Mouse (Mus musculus): Measurements from ENCODE around the gene Capn10.

Capn10 gene

DNA sequence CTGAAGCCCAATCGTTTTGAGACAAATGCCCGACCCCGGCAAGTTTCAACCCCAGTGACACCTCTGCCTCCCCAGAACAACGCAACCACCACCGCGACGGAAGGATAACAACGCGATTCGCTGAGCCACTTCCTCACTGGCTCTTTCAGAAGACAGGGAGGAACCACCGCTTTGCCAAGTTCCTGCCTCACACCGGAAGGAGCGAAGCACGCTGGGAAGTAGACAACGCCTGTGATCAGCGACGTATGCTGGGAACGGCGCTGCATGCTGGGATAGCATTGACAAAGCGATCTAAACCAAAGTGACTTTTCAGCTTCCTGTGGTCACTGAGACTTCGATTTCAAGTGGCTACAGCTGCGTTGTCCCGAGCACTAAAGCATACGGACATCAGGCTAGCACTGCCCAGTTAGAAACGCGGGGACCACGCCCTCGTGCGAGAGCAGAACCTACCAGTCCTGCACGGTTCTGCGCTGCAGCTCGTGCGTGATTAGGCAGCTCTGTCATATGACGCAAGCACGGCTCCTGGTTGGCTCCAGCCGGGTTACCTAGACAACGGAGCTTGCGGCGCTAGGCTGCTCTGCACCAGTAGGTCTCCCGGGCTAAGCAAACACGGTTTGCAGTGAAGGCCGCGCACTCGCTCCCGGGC, at the start of gene Capn10:
Gene Capn10, plus strand, starts transcription at position 195 of the 646 bp plus-strand sequence.
- peak; percentile 94 for DNase-seq

DNA sequence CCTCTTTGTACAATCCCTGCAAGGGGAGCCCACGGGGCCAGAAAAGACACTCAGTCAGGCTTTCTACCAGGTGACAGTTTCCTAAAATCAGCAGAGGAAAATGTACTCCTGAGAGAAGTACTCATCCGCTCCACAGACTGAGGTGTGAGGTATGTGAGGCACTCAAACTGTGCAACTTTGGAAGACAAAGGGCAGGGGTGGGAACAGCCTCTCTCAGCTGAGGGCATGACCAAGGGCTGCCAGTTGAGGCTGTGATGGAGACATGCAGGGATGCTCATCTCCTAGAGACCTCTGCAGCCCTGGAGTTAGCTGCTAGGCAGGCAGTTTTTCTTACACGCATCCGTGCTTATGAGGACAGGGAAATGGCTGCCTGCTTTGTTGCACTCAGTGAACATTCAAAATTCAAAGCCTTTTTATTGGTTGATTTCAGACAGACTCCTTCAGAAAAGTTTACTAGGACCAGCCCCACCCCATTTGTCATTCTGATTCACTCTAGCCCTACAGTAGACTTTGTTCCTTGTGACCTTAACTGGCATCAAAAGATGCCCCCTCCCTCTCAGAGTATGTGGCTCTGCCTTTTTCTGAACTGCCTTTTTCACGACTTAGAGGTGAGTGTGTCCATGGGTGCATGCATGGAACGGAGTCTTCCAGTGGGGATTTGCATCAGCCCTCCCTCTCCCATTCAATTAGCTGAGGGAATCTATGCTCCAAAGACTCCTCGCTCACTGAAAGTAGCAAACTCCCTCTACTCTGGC, 45.1 kb upstream of the Capn10 start:
- no peak for DNase-seq

DNA sequence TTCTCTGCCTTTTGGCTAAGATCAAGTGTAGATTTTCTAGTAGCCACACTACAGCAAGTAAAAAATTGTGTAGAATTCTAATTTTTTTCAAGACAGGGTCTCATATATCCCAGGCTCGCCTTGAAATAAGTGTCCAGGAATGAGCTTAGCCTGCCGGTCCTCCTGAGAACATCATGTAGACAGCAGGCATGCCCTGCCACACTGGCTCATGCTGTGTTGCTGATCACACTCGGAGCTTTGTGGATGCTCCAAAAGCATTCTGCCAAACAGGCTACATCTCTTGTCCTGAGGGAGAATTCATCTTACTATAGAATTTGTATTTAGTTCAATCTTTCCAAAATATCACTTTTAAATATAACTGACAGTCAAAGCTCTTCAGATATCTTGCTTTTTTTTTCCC, 41.4 kb upstream of the Capn10 start:
- DNase-seq: no peak

DNA sequence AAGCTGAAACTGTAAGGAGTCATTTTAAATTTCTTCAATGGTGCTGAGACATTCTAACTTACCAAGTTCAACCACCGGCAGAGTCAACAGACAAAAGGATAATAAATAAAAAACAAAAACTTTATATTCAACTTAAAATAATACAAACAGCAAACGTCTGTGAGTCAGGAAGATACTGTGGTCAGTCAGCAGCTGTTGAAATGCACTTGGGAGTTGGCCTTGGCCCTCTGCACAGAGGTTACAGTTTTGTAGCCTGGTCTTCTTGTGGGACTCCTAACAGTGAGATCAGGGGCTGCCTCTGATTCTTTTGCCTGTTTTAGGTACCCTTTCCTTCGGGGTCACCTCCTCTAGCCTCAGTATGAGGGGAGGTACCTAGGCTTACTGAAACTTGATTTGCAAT, 40.3 kb upstream of the Capn10 start:
- DNase-seq: no peak

DNA sequence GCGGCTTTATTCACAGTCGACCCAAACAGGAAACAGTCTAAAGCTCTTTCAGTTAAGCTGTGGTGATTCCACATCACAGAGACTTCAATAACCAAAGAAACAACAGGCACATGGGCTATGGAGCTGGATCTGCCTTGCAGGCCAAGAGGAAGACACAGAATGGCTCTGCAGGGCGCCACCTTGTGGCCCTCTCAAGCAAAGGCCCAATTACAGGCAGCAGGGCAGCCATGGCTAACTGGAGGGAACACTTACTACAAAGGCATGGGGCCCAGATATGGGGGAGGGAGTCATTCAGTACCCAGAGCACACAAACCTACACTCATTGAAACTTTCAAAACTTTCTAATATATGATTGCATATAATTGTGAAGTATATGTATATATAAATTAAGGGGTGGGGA, 39.1 kb upstream of the Capn10 start:
- DNase-seq: peak; percentile 69

DNA sequence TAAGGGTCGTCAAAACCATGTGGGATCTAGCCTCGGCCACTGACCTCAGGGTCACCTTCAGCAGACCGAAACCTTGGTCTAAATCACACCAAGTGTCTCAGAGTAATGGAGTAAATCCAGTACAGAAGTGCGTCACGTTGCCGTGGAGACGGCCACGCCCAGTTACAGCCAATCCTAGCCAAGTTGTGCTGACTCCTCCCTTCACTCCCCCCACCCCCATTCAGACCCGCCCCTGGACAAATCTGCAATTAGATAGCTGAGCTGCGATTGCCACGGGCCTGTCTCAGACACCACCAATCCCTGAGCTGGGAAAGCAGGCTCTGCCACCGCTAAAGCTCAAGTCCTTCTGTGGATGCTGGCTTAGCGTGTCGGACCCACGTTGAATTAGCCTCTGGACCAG, 31.4 kb upstream of the Capn10 start, which contains the start of gene Ankmy1:
Gene Ankmy1, minus strand, starts transcription at position 121 of the 400 bp plus-strand sequence.
- peak; percentile 71 for DNase-seq

DNA sequence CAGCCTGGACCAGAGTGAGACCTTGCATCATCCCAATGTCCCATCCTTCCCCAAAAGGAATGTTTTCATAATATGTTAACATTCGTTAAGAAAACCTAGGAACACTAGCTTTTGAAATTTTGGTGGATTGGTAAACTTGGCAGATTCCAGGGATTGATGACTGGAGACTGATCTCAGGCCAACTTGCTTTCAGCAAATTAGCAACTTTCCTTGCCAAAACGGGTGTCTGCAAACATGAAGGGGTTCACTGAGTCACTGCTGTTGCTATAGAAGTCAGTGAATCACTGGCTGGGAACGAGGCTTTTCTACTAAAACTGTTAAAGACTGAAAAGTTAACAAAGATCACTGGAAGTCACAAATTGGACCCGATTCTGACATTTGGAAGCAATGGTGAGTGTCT, 30.5 kb upstream of the Capn10 start:
- no peak for DNase-seq

DNA sequence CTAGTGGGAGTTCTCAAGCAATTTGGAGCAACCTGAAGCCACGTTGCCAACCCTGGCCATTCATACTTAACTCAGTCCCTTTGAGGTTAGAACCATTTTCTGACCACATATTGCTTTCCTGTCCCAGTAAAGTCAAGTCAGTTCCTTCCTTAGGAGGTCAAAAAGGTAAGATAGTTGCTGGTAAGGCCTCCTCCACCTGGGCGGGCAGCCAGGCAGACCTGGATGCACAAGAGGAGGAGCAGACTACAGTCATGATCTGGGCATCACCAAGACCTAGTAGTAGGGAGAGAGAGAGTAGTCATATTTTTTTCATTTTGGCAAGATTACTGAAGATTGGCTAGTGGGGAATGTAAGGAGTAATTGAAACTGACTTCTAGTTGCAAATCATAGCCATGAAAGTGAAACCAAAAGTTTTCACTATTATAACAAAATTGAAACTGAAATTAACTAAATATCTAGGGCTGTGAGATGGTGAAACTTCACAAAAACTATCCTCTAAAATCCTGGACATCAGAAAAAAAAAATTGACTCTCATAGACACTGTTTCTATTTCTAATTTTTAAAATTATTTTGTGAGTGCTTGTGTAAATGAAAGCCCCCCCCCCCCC, 28.4 kb upstream of the Capn10 start:
- DNase-seq: no peak

DNA sequence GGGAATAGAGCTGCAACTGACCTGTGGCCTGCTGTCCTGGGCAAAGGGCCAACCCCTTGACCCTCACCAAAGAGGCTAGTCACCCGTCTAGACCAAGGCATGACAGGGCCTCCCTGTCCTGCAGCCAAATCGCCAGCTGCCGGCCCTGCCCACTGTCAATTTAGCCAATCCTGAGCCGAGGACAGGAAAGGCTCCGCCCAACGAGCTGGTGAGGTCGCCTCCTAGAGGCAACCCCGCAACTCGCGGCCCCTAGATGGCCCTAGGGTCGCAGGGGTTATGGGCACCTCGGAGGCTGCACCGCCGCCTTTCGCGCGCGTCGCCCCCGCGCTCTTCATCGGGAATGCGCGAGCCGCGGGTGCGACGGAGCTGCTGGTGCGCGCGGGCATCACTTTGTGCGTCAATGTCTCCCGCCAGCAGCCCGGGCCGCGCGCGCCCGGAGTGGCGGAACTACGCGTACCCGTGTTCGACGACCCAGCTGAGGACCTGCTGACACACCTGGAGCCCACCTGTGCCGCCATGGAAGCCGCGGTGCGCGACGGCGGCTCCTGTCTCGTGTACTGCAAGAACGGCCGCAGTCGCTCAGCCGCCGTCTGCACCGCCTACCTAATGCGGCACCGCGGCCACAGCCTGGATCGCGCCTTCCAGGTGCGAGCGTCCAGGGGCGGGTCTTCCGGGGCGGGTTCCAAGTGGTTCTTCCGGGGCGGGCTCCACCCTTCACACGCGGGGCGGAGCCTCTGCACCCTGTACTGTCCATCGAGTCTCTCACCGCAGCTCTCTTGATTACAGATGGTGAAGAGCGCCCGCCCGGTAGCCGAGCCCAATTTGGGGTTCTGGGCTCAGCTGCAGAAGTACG, 27.2 kb upstream of the Capn10 start, which contains the start of gene Dusp28:
Gene Dusp28, plus strand, starts transcription at position 203 of the 853 bp plus-strand sequence.
- peak; percentile 94 for DNase-seq

DNA sequence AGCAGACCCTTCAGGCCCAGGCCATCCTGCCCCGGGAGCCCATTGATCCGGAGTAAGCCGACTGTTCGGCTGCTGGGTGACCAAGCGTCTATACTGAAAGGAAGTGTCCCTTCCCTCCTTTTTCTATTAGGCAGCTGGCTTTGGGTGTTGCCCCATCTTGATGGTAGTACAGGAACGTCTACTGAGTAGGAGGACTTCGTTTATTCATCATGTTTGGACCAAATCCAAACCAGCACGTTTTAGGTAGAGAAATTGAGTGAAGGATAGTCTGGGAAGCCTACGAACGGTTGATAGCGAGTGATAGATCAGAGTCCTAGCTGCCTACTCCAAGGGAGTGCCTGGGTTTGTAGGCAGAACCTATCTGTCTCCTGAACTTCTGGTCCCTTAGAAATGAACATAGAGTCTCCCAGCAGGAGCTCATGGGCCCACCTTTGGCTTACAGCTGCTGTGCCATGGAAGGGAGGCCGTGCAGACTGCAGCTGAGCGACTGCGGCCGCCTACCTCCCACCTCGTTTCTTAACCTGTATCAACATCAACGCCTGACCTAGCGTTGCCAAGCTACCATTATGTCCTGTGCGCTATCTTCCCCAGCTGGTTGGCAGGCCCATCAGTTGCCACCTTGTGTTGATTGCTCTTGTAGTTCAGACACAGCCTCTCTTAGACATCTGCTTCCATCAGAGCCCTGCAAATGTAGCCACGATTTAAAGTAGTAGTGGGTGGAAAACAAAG, 26.4 kb upstream of the Capn10 start:
- no peak for DNase-seq

DNA sequence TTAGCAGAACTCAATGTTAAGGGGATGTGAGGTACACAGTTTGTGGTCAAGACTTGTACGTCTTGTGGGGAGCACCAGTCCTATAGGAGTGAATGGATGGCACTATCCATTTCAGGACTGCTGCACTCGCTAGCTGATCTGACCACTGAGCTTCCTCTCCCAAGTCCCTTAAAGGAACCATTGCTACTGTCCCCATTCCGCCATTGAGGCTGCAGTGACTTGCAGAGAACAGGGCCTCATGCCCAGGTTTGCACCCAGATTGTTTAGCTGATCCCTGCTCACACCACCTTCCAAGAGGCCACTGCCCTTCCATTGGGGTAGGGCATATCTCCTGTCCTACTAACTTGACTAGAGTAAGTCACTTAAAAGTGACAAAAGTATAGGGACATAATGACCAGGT, 25.5 kb upstream of the Capn10 start:
- no peak for DNase-seq

DNA sequence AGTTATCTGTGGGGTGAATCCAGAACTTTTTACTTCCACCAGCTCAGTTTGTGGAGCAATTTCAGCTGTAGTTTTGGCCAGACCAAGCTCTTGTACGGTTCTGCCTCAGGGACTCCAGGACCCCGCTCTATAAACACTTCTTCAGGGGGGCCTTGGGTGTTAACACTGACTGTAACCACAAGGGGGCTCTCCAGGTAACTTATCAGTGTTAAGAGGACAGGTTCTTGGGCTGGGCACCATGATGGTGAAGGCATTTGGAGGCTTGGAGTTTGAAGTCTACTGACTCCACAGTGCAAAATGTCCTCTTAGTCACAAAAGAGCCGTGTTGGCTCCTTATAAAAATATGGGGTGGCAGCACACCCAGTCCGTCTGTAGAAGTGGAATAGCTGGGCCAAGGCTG, 25.1 kb upstream of the Capn10 start:
- DNase-seq: no peak

DNA sequence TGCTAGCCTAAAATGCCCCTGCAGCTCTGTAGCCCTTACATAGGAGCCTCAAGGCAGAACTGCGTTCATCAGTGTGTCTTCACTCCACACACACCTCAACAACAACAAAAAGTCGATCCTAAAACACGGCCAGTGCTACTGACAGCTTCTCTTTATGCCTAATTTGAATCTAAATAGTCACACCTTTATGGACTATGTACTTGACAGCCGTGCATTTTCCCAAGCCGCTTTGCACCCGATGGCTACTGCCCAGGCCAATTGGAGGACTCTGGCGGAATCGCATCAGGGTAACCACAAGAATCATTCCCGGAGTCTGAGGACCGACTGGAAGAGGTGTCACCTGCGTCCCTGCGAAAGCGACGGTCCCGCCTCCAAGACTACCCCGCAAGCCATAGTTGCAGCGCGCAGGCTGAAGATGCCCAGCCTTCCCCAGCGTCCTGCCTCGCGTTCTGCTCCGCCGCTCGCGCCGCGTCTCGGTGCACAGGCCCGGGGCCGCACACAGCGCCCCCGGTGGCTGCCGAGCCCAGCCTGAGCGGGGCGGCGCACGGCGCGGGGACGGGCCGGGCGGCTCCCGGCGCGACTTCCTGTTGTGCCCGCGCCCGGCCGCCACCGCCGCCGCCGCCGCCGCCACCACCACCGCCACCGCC, 23.8 kb upstream of the Capn10 start, which contains the start of gene Rnpepl1:
Gene Rnpepl1, plus strand, starts transcription at position 545 of the 647 bp plus-strand sequence.
- DNase-seq: peak; percentile 79

DNA sequence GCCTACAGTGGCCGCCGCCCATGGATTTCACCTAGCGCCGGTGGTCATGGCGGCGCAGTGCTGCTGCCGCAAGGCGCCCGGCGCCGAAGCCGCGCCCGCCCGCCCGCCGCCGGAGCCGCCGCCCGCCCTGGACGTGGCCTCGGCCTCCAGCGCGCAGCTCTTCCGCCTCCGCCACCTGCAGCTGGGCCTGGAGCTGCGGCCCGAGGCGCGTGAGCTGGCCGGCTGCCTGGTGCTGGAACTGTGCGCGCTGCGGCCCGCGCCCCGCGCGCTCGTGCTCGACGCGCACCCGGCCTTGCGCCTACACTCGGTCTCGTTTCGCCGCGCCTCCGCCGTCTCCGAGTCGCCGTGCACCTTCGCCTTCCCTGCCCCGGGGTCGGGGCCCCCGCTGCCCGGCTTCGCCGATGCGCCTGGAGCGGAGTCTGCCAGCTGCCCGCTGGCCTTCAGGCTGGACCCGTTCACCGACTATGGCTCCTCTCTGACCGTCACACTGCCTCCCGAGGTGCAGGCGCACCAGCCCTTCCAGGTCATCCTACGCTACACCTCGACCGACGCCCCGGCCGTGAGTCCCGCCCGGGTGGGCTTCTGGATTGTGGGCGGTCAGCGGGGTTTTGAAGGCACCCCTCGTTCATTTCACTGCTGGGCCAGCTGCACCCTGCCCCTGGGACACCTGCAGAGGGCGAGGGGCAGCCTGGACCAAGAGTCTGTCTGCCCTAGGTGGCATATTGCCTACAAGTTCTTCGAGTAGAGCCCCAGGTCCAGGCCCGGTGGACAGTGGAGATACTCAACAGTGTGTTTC, 23.1 kb upstream of the Capn10 start:
- peak; percentile 48 for DNase-seq

DNA sequence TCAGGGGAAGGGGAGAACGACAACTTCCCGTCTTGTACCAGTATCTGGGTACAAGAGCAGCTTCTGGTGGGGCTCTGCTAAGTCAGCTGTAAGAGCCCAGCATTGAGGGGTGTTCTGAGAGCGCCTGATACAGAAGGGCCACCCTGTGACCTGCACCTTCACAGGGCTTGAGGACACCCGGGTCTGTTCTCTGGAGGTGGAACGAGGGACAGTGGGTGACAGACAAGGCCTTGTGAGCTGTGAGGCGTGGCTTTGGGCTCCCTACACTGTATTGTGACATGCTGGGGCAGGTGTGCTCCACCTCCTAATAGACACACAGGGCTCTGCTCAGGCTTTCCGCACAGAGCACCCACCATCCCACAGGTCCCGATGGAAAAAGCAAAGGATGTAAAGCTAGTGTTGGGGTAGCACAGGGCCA, 22.4 kb upstream of the Capn10 start:
- DNase-seq: no peak

DNA sequence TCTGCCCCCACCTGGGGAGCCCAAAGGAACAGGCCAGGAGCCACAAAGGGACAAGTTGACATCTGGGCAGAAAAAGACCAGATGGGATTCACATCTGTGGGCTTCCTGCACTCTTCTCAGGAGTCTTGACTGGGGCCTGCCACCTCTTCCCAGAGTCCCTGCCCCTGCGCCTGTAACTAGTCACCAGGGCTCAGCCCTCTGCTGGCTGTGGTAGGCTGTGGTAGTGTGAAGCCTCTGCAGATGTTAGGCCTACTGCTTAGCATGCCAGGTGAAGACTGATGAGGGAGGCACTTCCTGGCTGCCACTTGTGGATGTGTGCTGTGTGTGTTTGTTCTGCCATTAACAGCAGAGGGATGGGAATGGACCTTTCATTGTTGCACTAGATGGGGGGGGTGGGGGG, 21.9 kb upstream of the Capn10 start:
- DNase-seq: no peak

DNA sequence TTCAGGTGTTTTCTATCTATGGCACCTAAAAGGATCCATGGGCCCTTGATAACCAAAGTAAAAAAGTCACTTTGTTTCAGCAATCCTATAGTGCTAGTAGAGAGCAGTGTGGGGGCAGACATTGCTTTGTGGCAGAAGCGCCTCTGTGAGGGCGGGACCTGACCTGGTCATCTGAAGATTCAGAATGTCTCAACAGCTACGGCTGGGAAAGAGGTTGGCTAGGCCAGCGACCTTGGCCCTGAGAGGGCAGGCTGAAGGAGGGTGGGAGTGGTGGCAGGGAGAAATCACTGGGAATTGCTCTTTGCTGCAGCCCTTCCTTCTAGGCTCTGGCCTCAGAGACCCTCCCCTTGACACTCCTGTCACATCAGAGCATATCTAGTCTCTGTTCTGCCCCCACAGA, 19.9 kb upstream of the Capn10 start:
- DNase-seq: no peak

DNA sequence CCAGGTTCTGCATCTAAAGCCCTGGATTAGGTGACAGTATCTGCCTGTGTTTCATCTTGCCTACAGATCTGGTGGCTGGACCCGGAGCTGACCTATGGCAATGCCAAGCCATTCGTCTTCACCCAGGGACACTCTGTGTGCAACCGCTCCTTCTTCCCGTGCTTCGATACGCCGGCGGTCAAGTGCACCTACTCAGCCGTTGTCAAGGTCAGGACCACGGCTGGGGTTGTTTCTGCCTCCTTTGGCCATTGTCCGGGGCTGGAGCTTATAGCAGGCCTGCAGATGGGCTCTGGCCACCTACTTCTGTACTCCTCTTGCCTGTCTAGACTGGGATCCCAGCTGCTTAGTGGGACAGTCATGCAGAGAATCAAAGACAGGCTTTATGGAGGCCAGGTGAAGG, 19.2 kb upstream of the Capn10 start:
- peak; percentile 2 for DNase-seq

DNA sequence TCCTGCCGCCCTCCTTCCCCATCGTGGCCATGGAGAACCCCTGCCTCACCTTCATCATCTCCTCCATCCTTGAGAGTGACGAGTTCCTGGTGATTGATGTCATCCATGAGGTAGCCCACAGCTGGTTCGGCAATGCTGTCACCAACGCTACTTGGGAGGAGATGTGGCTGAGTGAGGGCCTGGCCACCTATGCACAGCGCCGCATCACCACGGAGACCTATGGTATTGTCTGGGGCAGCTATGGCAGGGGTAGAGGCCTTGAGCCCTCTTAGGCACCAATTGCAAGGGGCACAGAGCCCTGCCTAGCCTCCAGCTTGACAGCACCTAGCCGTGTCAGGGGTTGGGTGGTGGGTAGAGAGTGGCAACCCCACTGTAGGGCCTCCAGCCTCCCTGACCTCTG, 17.5 kb upstream of the Capn10 start:
- no peak for DNase-seq

DNA sequence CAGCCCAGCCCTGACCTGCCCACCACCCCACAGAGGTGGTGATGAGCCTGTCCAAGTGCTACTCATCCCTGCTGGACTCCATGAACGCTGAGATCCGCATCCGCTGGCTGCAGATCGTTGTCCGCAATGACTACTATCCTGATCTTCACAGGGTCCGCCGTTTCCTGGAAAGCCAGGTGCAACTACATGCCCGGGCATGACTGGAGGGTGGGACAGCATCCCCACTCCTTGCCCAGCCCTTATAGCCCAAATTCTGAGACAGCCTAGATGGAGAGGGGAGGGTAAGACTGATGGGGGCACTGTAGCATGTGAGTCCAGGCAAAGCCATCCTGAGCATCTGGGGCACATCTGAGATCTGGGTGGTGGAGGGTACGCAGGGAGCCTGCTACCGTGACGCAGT, 15.0 kb upstream of the Capn10 start:
- no peak for DNase-seq

DNA sequence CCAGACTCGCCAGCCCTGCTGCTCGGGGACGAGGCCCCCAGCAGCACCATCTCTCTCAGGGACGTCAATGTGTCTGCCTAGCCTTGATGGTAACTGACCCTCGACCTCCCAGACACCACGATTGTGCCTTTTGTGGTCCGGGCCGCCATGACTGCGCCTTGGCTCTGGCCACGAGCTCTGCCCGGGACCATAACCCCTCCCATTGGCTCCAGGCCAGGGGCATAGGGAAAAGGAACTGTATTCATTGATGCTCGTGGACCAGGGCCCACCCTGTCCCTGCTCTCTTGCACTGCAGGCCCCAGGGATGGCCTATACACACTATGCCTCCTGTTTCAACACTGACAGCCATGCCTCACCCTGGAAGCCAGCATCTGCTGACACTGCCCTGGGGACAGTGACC, 14.4 kb upstream of the Capn10 start:
- no peak for DNase-seq

Measured in liver (tissue).